Mouse (Mus musculus): ENCODE data around the gene Slit3. TPM values are rescaled to one million over a fixed set of nuclear protein-coding genes. Genes with fewer than 3 reads are reported as not detected.

Gene Slit3
- polyA plus RNA-seq, 1 experiment from 2014 or later = 22.2 TPM

DNA sequence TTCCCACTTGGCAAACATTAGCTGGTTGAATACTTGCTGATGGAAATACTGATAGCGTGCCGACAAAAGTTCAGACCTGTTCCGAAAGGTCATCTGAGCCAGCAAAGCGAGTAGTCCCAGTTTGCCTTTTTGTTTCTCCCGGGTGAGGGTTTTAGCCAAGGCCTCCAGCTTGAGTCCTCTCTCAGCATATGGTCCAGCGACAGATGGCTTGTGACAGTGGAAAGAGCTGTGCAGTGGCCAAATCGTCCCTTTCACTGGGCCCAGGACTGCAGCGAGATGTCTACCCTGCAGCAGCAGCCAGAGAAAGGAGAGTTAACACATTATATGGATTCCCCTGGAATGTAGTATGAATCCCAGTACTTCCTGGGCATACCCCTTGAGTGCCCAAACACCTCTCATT lies 215.5 kb downstream of the Slit3 start:
- no peaks in the 10 kb centered on the region for H3K9me3 ChIP-seq
- no peaks in the 10 kb centered on the region for H3K27me3 ChIP-seq (ENCODE audit: insufficient read depth, poor library complexity, severe bottlenecking)
- no peak overlapping the region for H3K4me3 ChIP-seq
- WGBS = 81% methylated on average over 8 of the region's 8 CpGs
- H3K4me1 ChIP-seq = peaks cover 33% of the 10 kb centered on the region
- no peaks in the 10 kb centered on the region for H3K36me3 ChIP-seq
- DNase-seq (ENCODE audit: low spot score) = no peak
- H3K27ac ChIP-seq = no peak overlapping the region

DNA sequence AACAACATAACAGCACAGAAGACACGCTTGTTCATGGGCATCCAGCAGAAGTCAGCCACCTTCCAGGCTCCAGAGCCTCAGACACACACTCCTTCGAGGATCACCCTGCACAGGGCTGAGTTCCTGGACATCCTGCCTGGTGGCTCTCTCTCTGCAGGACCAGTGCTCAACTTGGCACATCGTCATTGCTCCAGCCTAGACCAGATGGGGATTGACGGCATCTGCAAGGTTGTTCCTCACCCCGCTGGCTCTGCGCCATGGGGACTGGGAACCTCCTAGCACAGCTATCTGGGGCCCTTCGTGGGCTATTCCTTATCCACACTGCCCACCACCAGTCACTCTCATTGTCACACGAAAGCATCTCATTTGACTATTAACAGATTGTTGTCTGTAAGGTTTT lies 216.5 kb downstream of the Slit3 start:
- no peak for DNase-seq (ENCODE audit: low spot score)
- Histone ChIP-seq H3K27ac (no peak overlapping the region), H3K36me3 (no peaks in the 10 kb centered on the region), H3K9me3 (no peaks in the 10 kb centered on the region), H3K27me3 (ENCODE audit: insufficient read depth, poor library complexity, severe bottlenecking) (no peaks in the 10 kb centered on the region), H3K4me3 (no peak overlapping the region), H3K4me1 (peaks cover 38% of the 10 kb centered on the region)
- WGBS = 75% methylated on average over 8 of the region's 8 CpGs

DNA sequence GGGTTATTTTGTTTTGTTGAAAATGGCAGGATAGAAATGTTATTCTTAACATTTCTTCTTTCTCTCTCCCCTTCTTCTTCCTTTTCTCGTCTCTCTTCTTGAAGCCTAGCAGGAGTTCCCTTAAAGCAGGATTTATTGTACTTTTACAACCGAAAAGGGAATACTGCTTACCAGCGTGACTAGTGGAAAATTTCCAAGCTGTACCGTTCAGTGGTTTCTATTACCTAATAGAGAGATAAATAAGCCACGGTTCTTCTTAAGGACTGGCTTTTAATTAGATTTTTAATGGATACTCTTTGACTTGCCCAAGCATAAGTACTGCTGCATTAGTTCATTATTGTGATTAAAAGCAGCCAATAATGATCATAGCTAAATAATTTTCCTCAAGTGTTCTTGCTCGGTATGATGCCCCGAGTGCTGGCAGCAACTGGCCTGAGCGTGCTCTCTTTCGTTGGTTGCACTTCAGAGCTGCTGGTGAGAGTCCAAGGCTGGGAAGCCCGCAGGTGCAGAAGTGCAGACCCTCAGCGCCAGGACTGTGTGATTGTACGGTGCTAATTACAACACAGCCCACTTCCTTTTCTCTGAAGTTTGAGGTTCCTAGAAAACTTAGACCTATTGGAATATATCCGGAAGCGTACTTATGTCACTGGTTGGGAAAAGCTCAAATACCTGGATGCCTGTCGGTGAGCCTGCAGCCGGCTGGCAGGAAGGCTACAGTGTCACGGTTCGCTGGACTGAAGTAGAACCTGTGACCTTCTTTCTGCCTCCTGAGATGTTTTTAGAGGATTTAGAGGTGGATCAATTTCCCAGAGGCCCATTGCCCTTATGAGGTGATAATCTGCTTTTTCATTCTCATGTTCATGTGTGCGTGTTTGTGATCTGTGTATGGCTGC lies 217.1 kb downstream of the Slit3 start:
- no peak for DNase-seq (ENCODE audit: low spot score)
- peak overlapping the region; percentile 23; the same call in 1 of the 2 replicates for H3K27ac ChIP-seq
- 89% methylated on average over 19 of the region's 19 CpGs for WGBS
- no peaks in the 10 kb centered on the region for H3K27me3 ChIP-seq (ENCODE audit: insufficient read depth, poor library complexity, severe bottlenecking)
- no peaks in the 10 kb centered on the region for H3K9me3 ChIP-seq
- H3K36me3 ChIP-seq = no peaks in the 10 kb centered on the region
- no peak overlapping the region for H3K4me3 ChIP-seq
- H3K4me1 ChIP-seq = peaks cover 40% of the 10 kb centered on the region

DNA sequence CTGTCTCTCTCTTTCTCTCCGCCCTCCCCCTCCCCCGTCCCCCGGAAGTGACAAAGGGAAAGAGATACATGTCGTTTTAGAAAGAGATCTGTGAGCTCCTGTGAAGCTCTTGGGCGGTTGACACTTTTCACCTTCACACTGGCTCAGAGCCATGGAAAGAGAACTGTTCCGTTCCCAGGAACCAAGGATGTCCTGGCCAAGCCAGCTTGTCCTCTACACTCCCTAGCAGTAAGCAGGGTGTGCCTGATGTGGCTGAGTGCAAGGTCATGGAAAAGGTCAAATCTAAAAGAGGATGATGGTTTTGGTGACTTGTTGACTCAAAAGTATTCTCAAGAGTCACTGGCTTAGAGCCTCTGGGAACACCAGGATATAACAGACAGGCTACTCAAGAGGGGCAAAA lies 219.7 kb downstream of the Slit3 start:
- DNase-seq (ENCODE audit: low spot score) = no peak
- Histone ChIP-seq H3K4me3 (no peak overlapping the region), H3K4me1 (peaks cover 29% of the 10 kb centered on the region), H3K36me3 (no peaks in the 10 kb centered on the region), H3K27ac (peak overlapping the region; percentile 48), H3K9me3 (no peaks in the 10 kb centered on the region), H3K27me3 (ENCODE audit: insufficient read depth, poor library complexity, severe bottlenecking) (no peaks in the 10 kb centered on the region)
- 51% methylated on average over 6 of the region's 6 CpGs for WGBS

DNA sequence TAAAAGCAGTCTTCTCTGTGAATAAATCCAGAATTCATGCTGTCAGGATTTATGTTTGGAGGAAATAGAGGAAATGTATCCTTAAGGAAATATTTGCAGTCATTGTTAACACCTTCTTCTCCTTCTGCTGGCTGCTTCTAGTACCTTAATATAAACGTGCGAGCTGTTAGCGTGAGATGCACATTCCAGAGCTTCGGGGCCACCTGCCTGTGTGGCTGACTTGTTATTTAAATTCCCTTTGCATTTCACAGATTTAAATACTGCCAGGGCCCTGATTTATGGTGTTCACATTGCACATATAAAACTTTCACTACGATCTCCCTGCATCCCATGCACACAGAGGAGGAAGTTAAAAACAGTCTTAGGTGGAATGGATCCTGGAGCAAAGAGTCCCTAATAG lies 221.5 kb downstream of the Slit3 start:
- Histone ChIP-seq H3K4me1 (peaks cover 45% of the 10 kb centered on the region), H3K27ac (0 out of 2 replicates have a peak overlapping the region, but pooled peaks have one; percentile 6), H3K4me3 (no peak overlapping the region), H3K36me3 (no peaks in the 10 kb centered on the region), H3K9me3 (no peaks in the 10 kb centered on the region), H3K27me3 (ENCODE audit: insufficient read depth, poor library complexity, severe bottlenecking) (no peaks in the 10 kb centered on the region)
- WGBS = 69% methylated on average over 5 of the region's 5 CpGs
- no peak for DNase-seq (ENCODE audit: low spot score)

DNA sequence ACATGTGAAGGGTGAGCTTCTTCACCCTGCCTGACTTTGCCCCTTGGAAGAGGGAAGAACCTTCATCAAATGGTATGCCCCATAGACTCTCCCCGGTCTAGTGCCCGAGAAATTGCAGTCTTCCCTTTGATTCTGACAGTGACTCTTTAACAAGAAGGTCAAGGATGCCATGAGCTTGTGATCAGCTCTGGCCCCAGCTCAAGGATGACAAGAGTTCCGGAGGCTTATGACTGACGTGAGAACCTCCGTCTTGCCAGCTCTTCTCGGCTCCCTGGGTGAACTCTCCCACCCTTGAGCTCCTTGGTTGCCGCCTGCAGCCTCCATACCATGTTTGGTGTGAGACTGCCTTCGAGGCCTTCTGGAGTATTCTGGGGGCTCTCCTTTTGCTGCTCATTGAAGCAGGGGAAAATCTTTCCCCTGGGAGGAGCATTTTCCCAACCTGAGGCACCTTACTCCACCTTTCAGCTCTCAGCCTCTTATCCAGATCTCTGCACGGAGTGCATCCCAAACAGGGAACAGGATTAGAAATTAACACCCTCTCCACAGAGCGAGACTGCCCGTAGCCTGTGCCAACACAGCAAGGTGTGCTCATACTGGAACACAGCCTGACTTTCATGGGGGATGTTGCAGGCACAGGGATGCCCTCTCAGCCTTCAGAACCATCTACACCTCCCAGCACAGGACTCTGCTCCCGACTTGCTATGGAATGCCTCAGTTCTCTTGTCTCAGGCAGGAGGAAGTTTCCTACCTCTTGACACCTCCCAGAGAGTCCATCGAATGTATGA lies 224.9 kb downstream of the Slit3 start:
- H3K4me1 ChIP-seq = peaks cover 48% of the 10 kb centered on the region
- H3K27me3 ChIP-seq (ENCODE audit: insufficient read depth, poor library complexity, severe bottlenecking) = no peaks in the 10 kb centered on the region
- H3K9me3 ChIP-seq = no peaks in the 10 kb centered on the region
- peak overlapping the region; percentile 47; the same call in 1 of the 2 replicates for H3K27ac ChIP-seq
- H3K36me3 ChIP-seq = no peaks in the 10 kb centered on the region
- H3K4me3 ChIP-seq = no peak overlapping the region
- no peak for DNase-seq (ENCODE audit: low spot score)
- WGBS = 71% methylated on average over 13 of the region's 13 CpGs

DNA sequence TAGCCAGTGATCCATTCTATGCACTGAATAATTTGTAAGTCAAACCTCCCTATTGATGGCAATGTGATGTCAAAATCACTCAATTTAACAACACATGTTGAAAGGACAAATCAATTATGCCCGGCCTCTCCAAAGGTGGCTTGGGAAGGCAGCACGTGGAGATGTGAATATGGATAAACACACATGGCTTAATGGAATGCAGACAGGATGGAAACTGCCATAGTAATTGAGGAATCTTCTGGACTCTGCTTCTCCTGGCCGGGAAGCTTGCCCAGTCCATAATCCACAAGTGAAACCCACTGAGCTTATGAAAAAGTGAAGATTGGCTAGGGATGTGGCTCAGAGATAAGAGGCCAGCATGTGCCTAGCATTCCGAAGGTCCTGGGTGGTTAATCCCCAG lies 227.1 kb downstream of the Slit3 start:
- Histone ChIP-seq H3K36me3 (no peaks in the 10 kb centered on the region), H3K4me1 (peaks cover 37% of the 10 kb centered on the region), H3K27ac (0 out of 2 replicates have a peak overlapping the region, but pooled peaks have one; percentile 65), H3K27me3 (ENCODE audit: insufficient read depth, poor library complexity, severe bottlenecking) (no peaks in the 10 kb centered on the region), H3K4me3 (no peak overlapping the region), H3K9me3 (no peaks in the 10 kb centered on the region)
- no peak for DNase-seq (ENCODE audit: low spot score)
- WGBS = 45% methylated on average over 4 of the region's 4 CpGs

DNA sequence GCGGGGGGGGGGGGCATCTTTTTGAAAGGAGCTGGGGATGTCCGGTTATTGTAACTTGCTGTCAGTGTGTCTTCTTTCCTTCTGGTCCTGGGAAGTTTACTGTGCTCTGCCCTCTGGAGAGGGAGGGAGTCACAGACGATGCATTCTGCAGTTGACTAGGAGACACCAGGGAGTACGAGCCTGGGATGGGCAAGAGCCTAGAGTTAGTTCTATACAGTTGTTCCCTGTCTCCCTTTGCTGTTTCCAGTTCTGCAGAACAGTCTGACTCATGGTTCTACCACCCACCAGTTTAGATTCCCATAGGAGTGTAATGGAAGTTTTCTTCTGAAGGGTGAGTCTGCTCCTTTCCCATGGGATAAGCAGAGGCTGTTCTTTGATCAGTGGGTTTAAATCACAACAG lies 229.9 kb downstream of the Slit3 start:
- 43% methylated on average over 4 of the region's 4 CpGs for WGBS
- no peaks in the 10 kb centered on the region for H3K27me3 ChIP-seq (ENCODE audit: insufficient read depth, poor library complexity, severe bottlenecking)
- H3K4me1 ChIP-seq = peaks cover 42% of the 10 kb centered on the region
- no peak overlapping the region for H3K27ac ChIP-seq
- no peaks in the 10 kb centered on the region; the same call in 1 of the 2 replicates for H3K36me3 ChIP-seq
- H3K4me3 ChIP-seq = no peak overlapping the region
- DNase-seq (ENCODE audit: low spot score) = no peak
- no peaks in the 10 kb centered on the region for H3K9me3 ChIP-seq

DNA sequence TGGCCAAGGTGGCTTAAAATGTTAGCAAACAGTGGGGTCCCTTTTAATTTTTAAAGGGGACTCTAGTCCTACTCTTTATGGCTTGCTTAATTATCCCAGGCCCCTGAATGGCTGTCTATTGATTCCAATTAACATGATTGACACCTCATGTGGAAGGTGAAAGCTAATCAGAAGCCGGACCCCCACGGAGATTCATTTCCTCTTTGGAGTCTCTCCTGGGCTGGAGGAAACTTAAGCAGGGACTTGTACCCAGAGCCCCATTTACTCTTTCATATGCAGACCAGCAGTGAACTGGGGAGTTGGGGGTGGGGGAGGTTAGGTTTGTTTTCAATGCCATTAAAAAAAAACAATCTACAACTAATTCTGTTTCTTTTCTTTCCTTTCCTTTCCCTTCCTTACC lies 230.4 kb downstream of the Slit3 start:
- DNase-seq (ENCODE audit: low spot score) = no peak
- H3K9me3 ChIP-seq = no peaks in the 10 kb centered on the region
- WGBS = 18% methylated on average over 2 of the region's 2 CpGs
- H3K27ac ChIP-seq = no peak overlapping the region
- no peaks in the 10 kb centered on the region; the same call in 1 of the 2 replicates for H3K36me3 ChIP-seq
- peaks cover 42% of the 10 kb centered on the region for H3K4me1 ChIP-seq
- H3K4me3 ChIP-seq = no peak overlapping the region
- H3K27me3 ChIP-seq (ENCODE audit: insufficient read depth, poor library complexity, severe bottlenecking) = no peaks in the 10 kb centered on the region

DNA sequence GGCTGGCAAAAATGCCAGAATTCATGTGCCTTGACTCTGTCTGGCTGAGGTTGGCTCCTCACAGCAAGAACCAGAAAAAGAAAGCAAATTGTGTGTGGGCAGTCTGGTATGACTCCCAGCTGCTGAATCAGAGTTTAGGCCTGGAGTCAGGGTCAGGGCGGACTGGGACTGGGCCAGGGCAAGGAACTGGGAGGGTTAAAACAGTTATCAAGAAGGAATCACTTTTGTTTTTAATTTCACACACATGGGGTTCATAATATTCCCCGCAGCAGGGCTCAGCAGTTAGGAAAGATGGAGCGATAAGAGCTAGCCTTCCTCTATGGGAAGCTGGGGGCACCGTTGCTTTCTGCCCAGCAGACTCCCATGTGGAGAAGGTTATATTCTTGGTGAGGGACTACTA lies 234.8 kb downstream of the Slit3 start:
- H3K4me1 ChIP-seq = peaks cover 22% of the 10 kb centered on the region
- WGBS = 70% methylated on average over 4 of the region's 4 CpGs
- no peaks in the 10 kb centered on the region for H3K27me3 ChIP-seq (ENCODE audit: insufficient read depth, poor library complexity, severe bottlenecking)
- no peak for DNase-seq (ENCODE audit: low spot score)
- no peak overlapping the region for H3K4me3 ChIP-seq
- H3K9me3 ChIP-seq = peaks cover 4% of the 10 kb centered on the region; the same call in 1 of the 2 replicates
- H3K36me3 ChIP-seq = peaks cover 5% of the 10 kb centered on the region
- H3K27ac ChIP-seq = no peak overlapping the region

DNA sequence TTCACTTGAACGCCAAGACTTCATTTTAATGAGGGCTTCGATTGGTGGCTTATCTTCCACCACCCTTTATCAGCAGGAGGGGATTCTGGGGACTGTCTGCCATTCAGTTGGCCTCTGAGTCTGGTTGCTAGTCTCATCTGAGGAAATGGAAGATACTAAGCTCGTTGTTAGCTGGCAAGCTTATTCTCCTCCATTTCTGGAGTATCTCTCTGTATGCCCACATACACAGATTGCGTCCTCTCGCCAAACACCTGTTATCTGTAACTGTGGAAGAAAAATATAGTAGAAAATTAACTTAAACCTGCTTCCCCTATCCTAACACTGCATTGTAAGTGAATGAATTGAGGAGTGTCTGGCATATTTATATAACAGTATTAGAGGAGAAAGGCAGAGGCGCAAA lies 240.0 kb downstream of the Slit3 start:
- no peaks in the 10 kb centered on the region for H3K27me3 ChIP-seq (ENCODE audit: insufficient read depth, poor library complexity, severe bottlenecking)
- H3K9me3 ChIP-seq = peaks cover 4% of the 10 kb centered on the region; the same call in 1 of the 2 replicates
- no peak overlapping the region for H3K27ac ChIP-seq
- WGBS = 55% methylated on average over 6 of the region's 6 CpGs
- H3K36me3 ChIP-seq = peaks cover 5% of the 10 kb centered on the region; the same call in 1 of the 2 replicates
- H3K4me1 ChIP-seq = peaks cover 37% of the 10 kb centered on the region
- DNase-seq (ENCODE audit: low spot score) = no peak
- no peak overlapping the region for H3K4me3 ChIP-seq

DNA sequence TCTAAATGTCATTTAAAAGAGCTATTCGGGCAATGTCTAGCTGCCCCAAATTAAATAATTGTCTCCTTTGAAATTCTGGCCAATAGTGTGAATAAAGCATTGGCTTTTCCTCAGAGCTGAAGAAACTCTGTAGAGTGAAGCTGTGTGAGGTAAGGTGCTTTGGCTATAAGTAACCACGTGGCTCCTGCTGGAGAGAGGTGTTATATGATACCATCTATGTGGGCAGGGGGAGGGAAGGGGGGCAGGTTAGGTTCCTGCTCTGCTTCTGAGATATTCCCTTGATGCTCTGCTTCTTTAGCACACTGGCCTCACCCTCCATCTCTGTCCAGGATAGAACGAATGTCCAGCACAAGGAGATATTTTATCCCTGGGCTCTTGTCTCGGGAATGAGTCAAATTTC lies 242.0 kb downstream of the Slit3 start:
- 56% methylated on average over 4 of the region's 4 CpGs for WGBS

DNA sequence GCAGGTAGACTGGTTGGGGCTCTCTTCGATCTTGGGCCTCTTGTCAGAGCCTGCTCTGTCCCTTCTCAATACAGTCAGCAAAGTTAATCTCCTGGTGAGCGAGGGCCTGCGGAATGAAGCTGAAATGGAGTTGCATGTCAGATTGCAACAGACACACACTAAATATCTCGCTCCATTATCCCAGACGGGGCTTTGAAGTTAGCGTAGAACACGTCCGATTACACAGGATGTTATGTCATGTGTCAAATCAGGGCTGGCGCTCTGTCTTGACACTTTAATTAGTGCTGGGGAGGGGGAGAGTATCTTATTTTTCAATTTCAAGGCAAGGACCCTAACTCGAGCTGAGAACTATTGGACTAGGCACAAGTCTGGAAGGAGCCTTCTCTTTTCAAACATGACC lies 243.4 kb downstream of the Slit3 start:
- Histone ChIP-seq H3K36me3 (peaks cover 3% of the 10 kb centered on the region; the same call in 1 of the 2 replicates), H3K27me3 (ENCODE audit: insufficient read depth, poor library complexity, severe bottlenecking) (no peaks in the 10 kb centered on the region), H3K4me1 (peaks cover 41% of the 10 kb centered on the region), H3K9me3 (peaks cover 2% of the 10 kb centered on the region; the same call in 1 of the 2 replicates), H3K27ac (no peak overlapping the region), H3K4me3 (no peak overlapping the region)
- WGBS = 55% methylated on average over 10 of the region's 10 CpGs
- no peak for DNase-seq (ENCODE audit: low spot score)

More for the DNA sequence above, 242.0 kb downstream of the Slit3 start:
- H3K4me3 ChIP-seq = no peak overlapping the region
- H3K9me3 ChIP-seq = peaks cover 4% of the 10 kb centered on the region; the same call in 1 of the 2 replicates
- DNase-seq (ENCODE audit: low spot score) = no peak
- 0 out of 2 replicates have a peak overlapping the region, but pooled peaks have one; percentile 29 for H3K27ac ChIP-seq
- H3K27me3 ChIP-seq (ENCODE audit: insufficient read depth, poor library complexity, severe bottlenecking) = no peaks in the 10 kb centered on the region
- peaks cover 5% of the 10 kb centered on the region; the same call in 1 of the 2 replicates for H3K36me3 ChIP-seq
- peaks cover 31% of the 10 kb centered on the region for H3K4me1 ChIP-seq
